Mouse (Mus musculus): ENCODE measurements around the gene Fhad1. TPM values are rescaled to one million over a fixed set of nuclear protein-coding genes. Genes with fewer than 3 reads are reported as not detected.

Fhad1 gene
- polyA plus RNA-seq (2015; fragmentation: Nextera tagmentation; extraction: Ambion mirVana), result 5.0 and 5.9 TPM in 2 replicates

GRCm38 (mm10) chr4:142014659-142015608 is at the start of gene Fhad1:
Gene Fhad1, minus strand, starts transcription at chr4:142015082.
- peaks cover 31% of the 10 kb centered on the region for H3K27me3 ChIP-seq
- peak within 1 kb of the TSS; percentile 75 for H3K4me2 ChIP-seq
- H3K9ac ChIP-seq, result peak within 1 kb of the TSS; percentile 67
- no peaks in the 10 kb centered on the region for H3K9me3 ChIP-seq
- peaks cover 25% of the 10 kb centered on the region for H3K4me1 ChIP-seq (replicated peaks)
- H3K4me3 ChIP-seq, result peak within 1 kb of the TSS; percentile 47
- no peaks in the 10 kb centered on the region for H3K36me3 ChIP-seq
- H3K27ac ChIP-seq, result peak within 1 kb of the TSS; percentile 13; the same call in 1 of the 2 replicates
- 2% methylated on average over 38 of the region's 46 CpGs for WGBS
- peak; percentile 86 for ATAC-seq (ENCODE audit: low FRiP score)

- H3K4me3 ChIP-seq, result no peak overlapping the region
- H3K4me1 ChIP-seq (replicated peaks), result peaks cover 15% of the 10 kb centered on the region
- no peaks in the 10 kb centered on the region for H3K36me3 ChIP-seq
- H3K9me3 ChIP-seq, result no peaks in the 10 kb centered on the region
- H3K27me3 ChIP-seq, result no peaks in the 10 kb centered on the region
- H3K4me2 ChIP-seq, result no peak overlapping the region
- H3K9ac ChIP-seq, result no peak overlapping the region
- 89% methylated on average over 8 of the region's 8 CpGs for WGBS
- H3K27ac ChIP-seq, result no peak overlapping the region
- no peak for ATAC-seq (ENCODE audit: low FRiP score)
These were observed 48.2 kb upstream of the Fhad1 start for GRCm38 (mm10) chr4:142063057-142063534.

- Histone ChIP-seq H3K27ac (no peak overlapping the region), H3K4me2 (no peak overlapping the region), H3K4me1 (replicated peaks) (peaks cover 13% of the 10 kb centered on the region), H3K9ac (no peak overlapping the region), H3K4me3 (no peak overlapping the region), H3K9me3 (no peaks in the 10 kb centered on the region), H3K27me3 (no peaks in the 10 kb centered on the region), H3K36me3 (no peaks in the 10 kb centered on the region)
- ATAC-seq (ENCODE audit: low FRiP score), result no peak
- WGBS, result 77% methylated on average over 23 of the region's 23 CpGs
These were observed 46.8 kb upstream of the Fhad1 start for GRCm38 (mm10) chr4:142061485-142062240.

- 0 out of 2 replicates have a peak overlapping the region, but pooled peaks have one; percentile 30 for H3K27ac ChIP-seq
- no peak overlapping the region for H3K4me2 ChIP-seq
- 58% methylated on average over 18 of the region's 18 CpGs for WGBS
- no peaks in the 10 kb centered on the region for H3K9me3 ChIP-seq
- H3K4me3 ChIP-seq, result no peak overlapping the region
- ATAC-seq (ENCODE audit: low FRiP score), result no peak
- no peaks in the 10 kb centered on the region for H3K36me3 ChIP-seq
- peaks cover 5% of the 10 kb centered on the region; the same call in 1 of the 2 replicates for H3K4me1 ChIP-seq (replicated peaks)
- peak overlapping the region; percentile 8; the same call in 1 of the 2 replicates for H3K9ac ChIP-seq
- no peaks in the 10 kb centered on the region for H3K27me3 ChIP-seq
These were observed 45.8 kb upstream of the Fhad1 start for GRCm38 (mm10) chr4:142060455-142061378.

GRCm38 (mm10) chr4:142059841-142060193 is 44.9 kb upstream of the Fhad1 start:
- 90% methylated on average over 8 of the region's 8 CpGs for WGBS
- Histone ChIP-seq H3K27ac (no peak overlapping the region), H3K36me3 (no peaks in the 10 kb centered on the region), H3K27me3 (no peaks in the 10 kb centered on the region), H3K9me3 (no peaks in the 10 kb centered on the region), H3K4me3 (no peak overlapping the region), H3K4me1 (replicated peaks) (peaks cover 5% of the 10 kb centered on the region; the same call in 1 of the 2 replicates), H3K9ac (no peak overlapping the region), H3K4me2 (no peak overlapping the region)
- ATAC-seq (ENCODE audit: low FRiP score), result no peak

- Histone ChIP-seq H3K27me3 (no peaks in the 10 kb centered on the region), H3K36me3 (no peaks in the 10 kb centered on the region), H3K27ac (no peak overlapping the region), H3K9me3 (no peaks in the 10 kb centered on the region), H3K4me1 (replicated peaks) (peaks cover 8% of the 10 kb centered on the region; the same call in 1 of the 2 replicates), H3K9ac (no peak overlapping the region), H3K4me3 (no peak overlapping the region), H3K4me2 (no peak overlapping the region)
- 81% methylated on average over 13 of the region's 13 CpGs for WGBS
- ATAC-seq (ENCODE audit: low FRiP score), result no peak
These were observed 44.4 kb upstream of the Fhad1 start for GRCm38 (mm10) chr4:142059113-142059840.

GRCm38 (mm10) chr4:142057529-142058216 is 42.8 kb upstream of the Fhad1 start:
- Histone ChIP-seq H3K9ac (no peak overlapping the region), H3K36me3 (no peaks in the 10 kb centered on the region), H3K9me3 (no peaks in the 10 kb centered on the region), H3K27ac (no peak overlapping the region), H3K4me3 (no peak overlapping the region), H3K27me3 (no peaks in the 10 kb centered on the region), H3K4me2 (no peak overlapping the region), H3K4me1 (replicated peaks) (peaks cover 8% of the 10 kb centered on the region; the same call in 1 of the 2 replicates)
- ATAC-seq (ENCODE audit: low FRiP score), result no peak
- WGBS, result 80% methylated on average over 22 of the region's 22 CpGs

GRCm38 (mm10) chr4:142055600-142055999 is 40.7 kb upstream of the Fhad1 start:
- Histone ChIP-seq H3K4me3 (no peak overlapping the region), H3K36me3 (no peaks in the 10 kb centered on the region), H3K4me2 (no peak overlapping the region), H3K27me3 (no peaks in the 10 kb centered on the region), H3K4me1 (replicated peaks) (peaks cover 4% of the 10 kb centered on the region; the same call in 1 of the 2 replicates), H3K9ac (no peak overlapping the region), H3K9me3 (no peaks in the 10 kb centered on the region), H3K27ac (no peak overlapping the region)
- ATAC-seq (ENCODE audit: low FRiP score), result no peak
- 82% methylated on average over 8 of the region's 8 CpGs for WGBS

GRCm38 (mm10) chr4:142054580-142054979 is 39.7 kb upstream of the Fhad1 start:
- no peak overlapping the region for H3K4me2 ChIP-seq
- ATAC-seq (ENCODE audit: low FRiP score), result no peak
- no peaks in the 10 kb centered on the region for H3K9me3 ChIP-seq
- H3K36me3 ChIP-seq, result no peaks in the 10 kb centered on the region
- no peak overlapping the region for H3K9ac ChIP-seq
- H3K4me1 ChIP-seq (replicated peaks), result 0 out of 2 replicates have a peak, but pooled peaks cover 3% of the 10 kb centered on the region
- WGBS, result 87% methylated on average over 11 of the region's 11 CpGs
- no peak overlapping the region for H3K27ac ChIP-seq
- no peaks in the 10 kb centered on the region for H3K27me3 ChIP-seq
- no peak overlapping the region for H3K4me3 ChIP-seq

GRCm38 (mm10) chr4:142053661-142054448 is 39.0 kb upstream of the Fhad1 start:
- no peak for ATAC-seq (ENCODE audit: low FRiP score)
- no peaks in the 10 kb centered on the region for H3K36me3 ChIP-seq
- WGBS, result 58% methylated on average over 9 of the region's 9 CpGs
- no peak overlapping the region for H3K27ac ChIP-seq
- no peaks in the 10 kb centered on the region for H3K27me3 ChIP-seq
- H3K9me3 ChIP-seq, result no peaks in the 10 kb centered on the region
- 0 out of 2 replicates have a peak, but pooled peaks cover 3% of the 10 kb centered on the region for H3K4me1 ChIP-seq (replicated peaks)
- no peak overlapping the region for H3K9ac ChIP-seq
- no peak overlapping the region for H3K4me3 ChIP-seq
- H3K4me2 ChIP-seq, result no peak overlapping the region
